Mouse (Mus musculus) olfactory bulb, adult 2 months (tissue): Measurements from ENCODE around the gene Klri2.

Experiments
- CTCF ChIP-seq: fragments of 200-500 bp; IDR thresholded peaks from 2 replicates; pipeline ENCODE4 v1.5.1; 2012; ENCODE audit warnings: low read depth, mild to moderate bottlenecking, low read length, moderate library complexity; ENCODE audit not compliant: insufficient read depth
- POLR2A ChIP-seq: fragments of 200-500 bp; IDR thresholded peaks from 2 replicates; pipeline ENCODE4 v1.6.1; 2012; ENCODE audit warnings: mild to moderate bottlenecking, low read depth, low read length, moderate library complexity; ENCODE audit not compliant: insufficient read depth

GRCm38 (mm10) chr6:129736414-129736813 is 3.9 kb downstream of the Klri2 start:
- TF ChIP-seq POLR2A (no peak), CTCF (no peak)
